Mouse (Mus musculus): ENCODE results near the gene Micall2.
"Not testable (repeated sequence)": the region's sequence is repeated elsewhere in the genome, so short reads cannot be mapped to it uniquely, and the experiment has no call there.

The Micall2 gene

GRCm38 (mm10) chr5:139735677-139736503 lies at the start of gene Micall2:
Gene Micall2 (minus strand): TSS chr5:139736336.
- DNase-seq: peak; percentile 97 to 98

- DNase-seq: peak in 1 of 2 experiments; percentile 43
These were observed 45.3 kb upstream of the Micall2 start for GRCm38 (mm10) chr5:139781406-139781805.

- DNase-seq: no peak
These were observed 40.8 kb upstream of the Micall2 start for GRCm38 (mm10) chr5:139776966-139777365.

- peak; percentile 96 to 99 for DNase-seq
These were observed 39.2 kb upstream of the Micall2 start, which contains the start of gene Ints1 for GRCm38 (mm10) chr5:139775216-139775926. Gene Ints1 (minus strand): TSS chr5:139775674.

- no peak for DNase-seq
These were observed 32.1 kb upstream of the Micall2 start for GRCm38 (mm10) chr5:139768216-139768615.

- DNase-seq: peak in 1 of 2 experiments; percentile 41
These were observed 28.2 kb upstream of the Micall2 start for GRCm38 (mm10) chr5:139764296-139764695.

- DNase-seq: no peak
These were observed 22.0 kb upstream of the Micall2 start for GRCm38 (mm10) chr5:139758096-139758495.

- DNase-seq: no peak
These were observed 20.4 kb upstream of the Micall2 start for GRCm38 (mm10) chr5:139756586-139756985.

GRCm38 (mm10) chr5:139756135-139756534 lies 20.0 kb upstream of the Micall2 start:
- no peak for DNase-seq

GRCm38 (mm10) chr5:139754753-139755152 lies 18.6 kb upstream of the Micall2 start:
- peak; percentile 62 to 67 for DNase-seq

GRCm38 (mm10) chr5:139750535-139750934 lies 14.4 kb upstream of the Micall2 start:
- DNase-seq: peak; percentile 71

GRCm38 (mm10) chr5:139749413-139750125 lies 13.4 kb upstream of the Micall2 start:
- peak; percentile 84 to 93 for DNase-seq

GRCm38 (mm10) chr5:139745771-139746170 lies 9.6 kb upstream of the Micall2 start:
- DNase-seq: peak; percentile 82 to 84

- not testable (repeated sequence) for DNase-seq
These were observed 6.5 kb upstream of the Micall2 start for GRCm38 (mm10) chr5:139742640-139743039.

- DNase-seq: no peak
These were observed 2.6 kb upstream of the Micall2 start for GRCm38 (mm10) chr5:139738592-139739315.

- DNase-seq: peak; percentile 72 to 90
These were observed 1.9 kb upstream of the Micall2 start for GRCm38 (mm10) chr5:139737841-139738591.

GRCm38 (mm10) chr5:139736504-139736940 lies 386 bp upstream of the Micall2 start:
- no peak for DNase-seq

GRCm38 (mm10) chr5:139734746-139735145 lies 1.4 kb downstream of the Micall2 start:
- peak in 1 of 2 experiments; percentile 28 for DNase-seq

- no peak for DNase-seq
These were observed 2.1 kb downstream of the Micall2 start for GRCm38 (mm10) chr5:139734016-139734415.

- peak; percentile 75 to 89 for DNase-seq
These were observed 3.5 kb downstream of the Micall2 start for GRCm38 (mm10) chr5:139732634-139733107.
